Mouse (Mus musculus) liver, adult 2 months (tissue): ENCODE data around the gene Gm10985.

Source experiments
- CTCF ChIP-seq: fragments of 200-500 bp; IDR thresholded peaks from 2 replicates; pipeline ENCODE4 v1.5.1; 2011; ENCODE audit warnings: low read depth, low read length, control low read depth
- POLR2A ChIP-seq: fragments of 200-500 bp; IDR thresholded peaks from 2 replicates; pipeline ENCODE4 v1.6.1; 2011; ENCODE audit warnings: low read length, control low read depth; ENCODE audit not compliant: insufficient read depth; ENCODE audit errors: extremely low read depth

DNA sequence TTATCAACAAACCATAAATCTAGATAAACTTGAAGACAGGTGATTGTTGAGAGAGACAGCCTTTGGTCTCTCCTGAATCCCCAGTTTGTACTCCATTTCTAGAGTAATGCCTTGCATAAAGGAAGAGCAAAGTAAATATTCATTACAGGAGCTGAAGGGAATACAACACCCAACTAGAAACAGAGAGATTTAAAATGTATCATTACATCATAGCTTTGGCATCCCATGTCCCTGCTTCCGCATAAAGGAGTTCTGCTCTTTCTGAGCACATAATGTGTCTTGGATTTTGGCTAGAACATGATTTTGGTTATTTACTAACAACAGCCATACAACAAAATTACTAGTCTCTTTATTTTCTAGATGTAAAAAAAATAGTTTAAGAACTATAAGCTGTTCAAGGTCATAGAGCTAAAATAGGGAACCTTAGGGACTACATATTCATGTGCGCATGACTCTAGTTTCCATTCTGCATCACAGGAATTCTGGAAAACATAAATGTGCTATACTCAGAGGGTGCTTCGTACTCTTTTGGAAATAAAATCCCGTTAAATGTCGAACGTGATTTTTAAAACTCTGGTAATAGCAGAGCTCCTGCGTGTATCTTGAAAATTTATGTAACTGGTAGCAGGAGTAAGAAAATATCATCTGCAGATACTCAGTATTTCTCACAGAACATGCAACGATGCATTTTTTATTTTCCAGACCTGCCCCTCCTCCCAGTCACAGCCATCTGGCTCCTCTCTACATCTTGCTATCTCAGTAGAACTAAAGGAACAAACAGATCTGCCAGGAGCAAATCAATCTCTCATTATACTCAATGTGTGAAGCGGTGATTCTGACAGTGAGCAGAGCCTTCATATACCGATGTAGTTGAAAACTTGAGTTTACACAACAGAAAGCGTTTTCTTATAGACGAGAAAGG is 46.0 kb downstream of the Gm10985 start:
- TF ChIP-seq POLR2A: no peak
- no peak for TF ChIP-seq CTCF
